Mouse (Mus musculus) heart, adult 9 months (tissue): ENCODE results near the gene Tbc1d20.
A peak's percentile ranks its signal among the peaks of the same experiment; 100 is the strongest.
"Not testable (repeated sequence)": the region's sequence is repeated elsewhere in the genome, so short reads cannot be mapped to it uniquely, and the experiment has no call there.

Experiments
- DNase-seq, 2 experiments: peaks; one replicate each; pipeline ENCODE4 v3.0.0; 2022; ENCODE audit warnings: low spot score in 2 of 2

The Tbc1d20 gene

DNA sequence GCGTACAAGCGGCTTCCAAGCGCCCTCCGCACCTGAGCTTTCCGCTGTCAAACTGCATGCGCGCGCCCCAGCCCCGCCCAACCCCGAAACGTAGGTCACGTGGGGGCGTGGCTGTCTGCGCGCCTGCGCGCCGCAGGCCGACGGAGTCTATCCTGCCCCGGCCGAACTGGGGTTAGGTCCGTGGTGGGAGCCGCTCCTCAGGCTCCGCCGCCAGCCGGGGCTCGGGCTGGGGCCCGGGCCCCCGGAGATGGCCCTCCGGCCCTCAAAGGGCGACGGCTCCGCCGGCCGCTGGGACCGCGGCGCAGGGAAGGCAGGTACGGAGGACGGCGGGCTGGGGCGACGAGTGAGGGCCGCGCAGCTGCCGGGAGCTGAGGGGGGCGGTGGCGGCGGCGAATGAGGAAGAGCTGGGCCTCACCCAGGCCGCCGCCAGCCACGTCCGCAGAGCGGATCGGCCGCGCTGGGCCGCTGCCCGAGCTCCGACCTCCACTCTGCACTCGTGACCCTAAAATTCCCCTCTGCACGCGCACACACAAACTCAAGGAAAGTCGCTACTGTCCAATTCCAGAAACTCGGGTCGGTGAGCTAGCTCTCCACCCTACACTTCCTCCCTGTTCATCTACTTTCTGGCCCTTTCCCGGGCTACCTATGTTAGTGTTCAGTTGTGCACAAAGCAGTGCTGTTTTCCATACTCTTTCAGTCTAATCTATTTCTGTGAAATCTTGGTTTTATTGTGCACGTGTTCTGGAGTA, at the start of gene Tbc1d20:
Tbc1d20 (plus strand) TSS at position 102 of the 749 bp plus-strand sequence.
- DNase-seq, result peak; percentile 92 to 94

- DNase-seq, result no peak
Measured at GRCm38 (mm10) chr2:152247213-152247612, 46.4 kb upstream of the Tbc1d20 start.

- no peak for DNase-seq
Measured at GRCm38 (mm10) chr2:152250511-152250910, 43.1 kb upstream of the Tbc1d20 start.

- DNase-seq, result no peak
Measured at GRCm38 (mm10) chr2:152259739-152260138, 33.9 kb upstream of the Tbc1d20 start.

- no peak for DNase-seq
Measured at GRCm38 (mm10) chr2:152273639-152274038, 20.0 kb upstream of the Tbc1d20 start.

DNA sequence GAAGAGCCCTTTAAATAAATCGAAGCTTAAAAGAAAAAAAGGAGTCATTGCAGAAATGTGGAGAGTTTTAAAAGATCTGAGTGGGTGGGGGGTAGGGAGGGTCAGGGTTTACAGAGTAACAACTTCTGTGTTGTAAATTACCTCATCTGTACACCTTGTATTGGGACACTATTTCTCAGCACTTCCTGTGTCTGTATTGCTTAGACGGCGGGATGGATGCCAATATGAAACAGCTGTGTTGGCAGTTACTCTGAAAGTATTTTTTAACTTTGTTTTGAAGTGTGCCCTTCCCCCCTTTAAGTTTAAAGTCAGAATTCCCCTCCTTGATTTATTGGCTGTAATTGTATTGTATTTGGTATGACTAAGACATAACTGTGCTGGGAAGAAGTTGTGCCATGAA, 12.2 kb upstream of the Tbc1d20 start:
- no peak for DNase-seq

DNA sequence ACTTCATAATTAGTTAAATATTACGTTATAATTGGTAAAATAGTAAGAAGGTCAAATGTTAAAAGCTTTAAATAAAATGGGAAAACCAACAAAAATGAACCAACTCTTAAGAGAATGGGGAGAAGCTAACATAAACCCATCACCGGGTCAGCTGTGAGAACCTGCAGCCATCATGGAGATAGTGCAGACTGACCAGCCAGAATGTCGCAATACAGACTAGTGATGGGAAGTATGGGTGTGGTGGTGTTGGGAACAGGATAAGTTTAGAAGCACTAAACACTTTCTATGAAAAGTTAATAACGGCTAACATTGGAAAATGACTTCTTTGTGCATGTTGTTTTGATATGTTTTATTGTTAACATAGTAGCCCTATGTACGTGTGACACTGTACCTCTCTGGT, 6.1 kb upstream of the Tbc1d20 start:
- DNase-seq, result no peak

DNA sequence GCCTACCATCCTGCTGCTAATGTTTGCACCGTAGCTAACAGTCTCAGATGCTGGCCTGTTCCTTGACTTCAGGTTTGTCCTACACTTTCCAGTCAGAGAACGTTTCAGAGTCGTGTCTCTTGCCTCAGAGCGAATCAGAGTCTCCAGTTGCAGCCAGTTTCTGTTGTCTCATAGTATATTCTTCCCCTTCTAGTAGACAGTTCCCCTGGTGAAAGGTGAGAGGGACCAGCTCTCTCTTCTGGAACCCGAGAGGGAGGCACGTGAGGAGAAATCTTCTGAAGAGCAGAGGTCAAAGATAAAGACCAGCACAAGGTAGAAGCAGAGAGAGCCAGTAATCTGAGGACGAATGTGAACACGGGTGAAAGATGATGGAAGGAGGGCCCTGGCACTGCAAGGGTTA, 5.6 kb upstream of the Tbc1d20 start:
- DNase-seq, result no peak

DNA sequence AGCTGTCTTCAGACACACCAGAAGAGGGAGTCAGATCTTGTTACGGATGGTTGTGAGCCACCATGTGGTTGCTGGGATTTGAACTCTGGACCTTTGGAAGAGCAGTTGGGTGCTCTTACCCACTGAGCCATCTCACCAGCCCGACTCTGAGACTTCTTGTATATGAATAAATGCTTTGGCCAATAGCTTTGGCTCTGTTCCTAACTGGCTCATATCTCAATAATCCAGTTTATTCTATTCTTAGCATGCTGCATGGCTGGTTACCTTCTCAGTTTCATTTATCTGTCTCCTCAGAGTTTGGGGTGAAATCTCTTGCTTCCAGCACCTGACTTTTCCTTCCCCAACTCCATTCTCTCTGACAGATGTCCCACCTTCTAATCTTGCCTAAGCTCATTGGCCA, 4.0 kb upstream of the Tbc1d20 start:
- not testable (repeated sequence) for DNase-seq

DNA sequence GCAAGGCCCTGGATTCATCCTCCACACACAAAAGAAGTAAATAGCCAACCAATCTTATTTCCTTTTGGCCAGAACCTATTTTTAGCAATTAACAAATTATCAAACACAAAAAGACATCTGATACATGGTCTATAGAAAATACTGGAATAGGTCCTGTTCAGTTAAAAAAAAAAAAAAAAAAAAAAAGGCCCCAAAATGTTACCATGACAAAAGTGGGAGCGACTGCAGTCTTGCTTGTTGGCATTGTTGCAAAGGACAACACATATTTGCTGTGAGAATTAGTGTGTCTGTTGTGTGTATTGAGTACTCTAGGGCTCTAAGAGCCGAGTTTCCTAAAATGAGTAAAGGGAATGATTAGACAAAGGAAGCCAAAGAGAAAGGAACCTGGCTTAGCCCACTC, 1.2 kb upstream of the Tbc1d20 start:
- no peak for DNase-seq

DNA sequence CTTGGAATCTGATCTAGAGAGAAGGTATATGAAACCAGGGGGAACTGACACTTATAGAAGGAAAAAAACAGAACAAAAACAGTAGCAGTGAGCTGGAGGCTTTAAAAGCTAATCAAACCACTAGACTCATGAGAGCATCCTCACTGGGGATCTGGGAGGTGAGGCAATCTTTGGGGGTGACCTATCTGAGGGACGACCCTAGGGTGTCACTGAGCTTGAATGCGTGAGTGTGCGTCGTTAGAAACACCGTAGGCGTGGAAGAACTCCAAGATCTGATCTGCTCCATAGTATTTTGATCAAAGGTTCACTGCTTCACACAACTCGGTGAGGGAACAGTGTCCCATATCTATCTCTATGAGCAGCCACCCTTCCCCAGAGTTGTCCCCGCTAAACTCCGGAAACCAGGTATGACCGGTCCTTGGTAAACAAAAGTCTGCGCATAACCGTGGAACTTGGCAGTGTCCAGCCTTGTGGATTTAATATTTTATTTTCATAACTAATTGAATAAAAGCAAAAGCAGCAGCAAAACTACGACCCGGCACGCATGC, 375 bp upstream of the Tbc1d20 start:
- DNase-seq, result no peak

DNA sequence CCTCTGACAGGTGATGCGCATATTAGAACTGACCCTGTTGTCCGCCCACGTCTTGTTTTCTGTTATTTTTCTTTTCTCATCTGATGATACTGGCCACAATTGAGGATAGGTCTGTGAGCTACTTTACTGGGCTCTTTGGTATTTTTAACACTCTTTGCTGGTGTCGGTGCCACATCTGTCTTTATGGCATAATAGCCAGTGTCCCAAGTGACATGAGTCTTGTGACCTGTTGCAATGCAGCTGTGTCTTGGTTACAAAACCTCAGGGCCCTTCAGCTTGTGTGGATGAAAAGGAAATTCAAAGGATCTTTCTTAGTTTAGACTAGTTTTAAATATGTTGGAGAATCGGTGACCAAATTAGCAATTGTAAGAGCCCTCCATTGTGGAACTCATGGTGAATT, 913 bp downstream of the Tbc1d20 start:
- no peak for DNase-seq

- DNase-seq, result no peak
Measured at GRCm38 (mm10) chr2:152302862-152303261, 9.2 kb downstream of the Tbc1d20 start.

- no peak for DNase-seq
Measured at GRCm38 (mm10) chr2:152303781-152304180, 10.2 kb downstream of the Tbc1d20 start.

GRCm38 (mm10) chr2:152305480-152305879, 11.9 kb downstream of the Tbc1d20 start:
- no peak for DNase-seq

- no peak for DNase-seq
Measured at GRCm38 (mm10) chr2:152307186-152307585, 13.6 kb downstream of the Tbc1d20 start.

- no peak for DNase-seq
Measured at GRCm38 (mm10) chr2:152312996-152313395, 19.4 kb downstream of the Tbc1d20 start.

GRCm38 (mm10) chr2:152313926-152314325, 20.3 kb downstream of the Tbc1d20 start:
- no peak for DNase-seq

- peak; percentile 35 to 36 for DNase-seq
Measured at GRCm38 (mm10) chr2:152317054-152317453, 23.4 kb downstream of the Tbc1d20 start.

DNA sequence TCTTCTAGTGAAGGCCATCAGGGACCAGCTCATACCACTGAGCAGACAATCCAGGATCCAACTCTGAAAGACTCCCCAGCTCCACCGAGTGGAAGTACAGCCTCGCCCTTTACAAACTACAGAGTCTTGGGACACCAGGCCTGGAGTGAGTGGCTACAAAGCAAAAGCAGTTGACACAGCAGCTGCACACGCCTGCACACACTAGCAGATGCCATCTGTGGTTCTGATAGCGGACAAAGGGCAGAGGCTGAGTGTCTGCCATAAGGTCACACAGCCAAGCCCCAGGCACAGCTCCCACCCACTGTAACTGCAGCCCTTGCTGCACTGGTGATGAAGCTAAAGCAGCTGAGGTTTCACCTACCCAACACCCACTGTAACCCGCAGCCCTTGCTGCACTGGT, 27.9 kb downstream of the Tbc1d20 start:
- no peak for DNase-seq

DNA sequence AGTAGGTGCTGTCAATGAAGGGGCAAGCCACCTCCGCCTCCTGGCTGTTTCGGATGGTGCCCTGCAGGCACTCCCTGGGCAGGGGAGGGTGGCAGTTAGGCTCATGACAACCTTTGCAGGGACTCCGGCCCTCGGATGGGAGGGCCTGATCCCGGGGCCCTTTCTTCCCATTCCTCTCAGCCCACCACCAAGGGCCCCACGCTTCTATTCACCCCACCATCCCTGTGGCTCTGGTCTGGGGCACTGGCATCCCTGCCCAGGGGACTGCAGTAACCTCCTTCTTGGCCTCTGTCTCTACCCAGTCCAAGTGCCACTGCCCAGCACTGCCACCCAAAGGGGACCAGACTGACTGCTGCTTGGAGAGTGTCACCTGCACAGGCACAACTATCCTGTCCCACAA, 28.6 kb downstream of the Tbc1d20 start:
- DNase-seq, result no peak

- DNase-seq, result no peak
Measured at GRCm38 (mm10) chr2:152323971-152324370, 30.3 kb downstream of the Tbc1d20 start.

GRCm38 (mm10) chr2:152324842-152325241, 31.2 kb downstream of the Tbc1d20 start:
- no peak for DNase-seq

GRCm38 (mm10) chr2:152326157-152326556, 32.5 kb downstream of the Tbc1d20 start:
- DNase-seq, result no peak
